Mouse (Mus musculus) liver, adult 2 months (tissue): ENCODE measurements at regions not wholly inside any gene's neighbourhood (a gene's known extent, or its start where the extent isn't known, plus 50 kb on each side); places are given as distances from the start of the nearest gene placed in this dataset.

Experiments used
- CTCF ChIP-seq: fragments of 200-500 bp; IDR thresholded peaks from 2 replicates; pipeline ENCODE4 v1.5.1; 2011; ENCODE audit warnings: low read depth, low read length, control low read depth
- POLR2A ChIP-seq: fragments of 200-500 bp; IDR thresholded peaks from 2 replicates; pipeline ENCODE4 v1.6.1; 2011; ENCODE audit warnings: low read length, control low read depth; ENCODE audit not compliant: insufficient read depth; ENCODE audit errors: extremely low read depth

GRCm38 (mm10) chr13:84054956-84055355, 167.1 kb upstream of the Tmem161b start:
- TF ChIP-seq POLR2A (no peak), CTCF (no peak)
